Mouse (Mus musculus) heart, embryonic 13.5 days (tissue): Measurements from ENCODE around the gene Fam76b. TPM values are rescaled to one million over a fixed set of nuclear protein-coding genes. Genes with fewer than 3 reads are reported as not detected.

Experiments
- ATAC-seq: fragments of 200-750 bp; cut with Nextera tagmentation; 2 replicates; pipeline ENCODE4 v1.8.0; 2017; ENCODE audit warnings: moderate TSS enrichment; ENCODE audit not compliant: insufficient number of reproducible peaks, low FRiP score, low TSS enrichment; ENCODE audit errors: extremely low read depth
- H3K27ac ChIP-seq: fragments of 300-500 bp; sonication (generic); replicated peaks from 2 replicates; pipeline ENCODE4 v1.5.1; 2015; ENCODE audit warnings: moderate library complexity, mild to moderate bottlenecking, inconsistent platforms
- H3K27me3 ChIP-seq: fragments of 300-500 bp; sonication (generic); replicated peaks from 2 replicates; pipeline ENCODE4 v1.6.1; 2015; ENCODE audit warnings: mild to moderate bottlenecking, inconsistent platforms
- H3K36me3 ChIP-seq: fragments of 300-500 bp; sonication (generic); 2 replicates; pipeline ENCODE4 v1.6.1; 2015; ENCODE audit warnings: mild to moderate bottlenecking, inconsistent platforms
- H3K4me1 ChIP-seq: fragments of 300-500 bp; sonication (generic); 2 replicates; pipeline ENCODE4 v1.6.1; 2015; ENCODE audit warnings: inconsistent platforms
- H3K4me2 ChIP-seq: fragments of 300-500 bp; sonication (generic); 2 replicates; pipeline ENCODE4 v1.6.1; 2015; ENCODE audit warnings: inconsistent platforms, mild to moderate bottlenecking, moderate library complexity
- H3K4me3 ChIP-seq: fragments of 300-500 bp; sonication (generic); 2 replicates; pipeline ENCODE4 v1.5.1; 2015; ENCODE audit warnings: moderate library complexity, mild to moderate bottlenecking, inconsistent platforms
- H3K9ac ChIP-seq: fragments of 300-500 bp; sonication (generic); 2 replicates; pipeline ENCODE4 v1.6.1; 2015; ENCODE audit warnings: inconsistent platforms, mild to moderate bottlenecking, moderate library complexity
- H3K9me3 ChIP-seq: fragments of 300-500 bp; sonication (generic); 2 replicates; pipeline ENCODE4 v1.6.1; 2016; ENCODE audit warnings: inconsistent platforms
- WGBS: fragments of 180-500 bp; shearing (Covaris S2); methylation state at CpG from one replicate; pipeline ENCODE4 v1.1.7; 2015; ENCODE audit warnings: mixed read lengths; 5-methylcytosine and 5-hydroxymethylcytosine counted together
- polyA plus RNA-seq: library from polyadenylated mRNA; unstranded; fragments of >200 nt; fragmentation: Nextera tagmentation; extraction: Ambion mirVana; gene quantifications from 2 replicates; pipeline ENCODE4 v1.2.1, GENCODE M21; 2015

The Fam76b gene
- polyA plus RNA-seq, 1 experiment from 2014 or later, result 13.6 TPM

- Histone ChIP-seq H3K4me3 (peak overlapping the region; percentile 82), H3K4me2 (peak overlapping the region; percentile 79), H3K4me1 (peaks cover 28% of the 10 kb centered on the region), H3K27me3 (no peaks in the 10 kb centered on the region), H3K27ac (peak overlapping the region; percentile 99), H3K36me3 (peaks cover 27% of the 10 kb centered on the region), H3K9me3 (no peaks in the 10 kb centered on the region), H3K9ac (peak overlapping the region; percentile 95)
- under 1% methylated on average over 31 of the region's 31 CpGs for WGBS
- peak; percentile 19; the same call in 1 of the 2 replicates for ATAC-seq
Observed at GRCm38 (mm10) chr9:13826391-13826805, 1.1 kb upstream of the Fam76b start.

DNA sequence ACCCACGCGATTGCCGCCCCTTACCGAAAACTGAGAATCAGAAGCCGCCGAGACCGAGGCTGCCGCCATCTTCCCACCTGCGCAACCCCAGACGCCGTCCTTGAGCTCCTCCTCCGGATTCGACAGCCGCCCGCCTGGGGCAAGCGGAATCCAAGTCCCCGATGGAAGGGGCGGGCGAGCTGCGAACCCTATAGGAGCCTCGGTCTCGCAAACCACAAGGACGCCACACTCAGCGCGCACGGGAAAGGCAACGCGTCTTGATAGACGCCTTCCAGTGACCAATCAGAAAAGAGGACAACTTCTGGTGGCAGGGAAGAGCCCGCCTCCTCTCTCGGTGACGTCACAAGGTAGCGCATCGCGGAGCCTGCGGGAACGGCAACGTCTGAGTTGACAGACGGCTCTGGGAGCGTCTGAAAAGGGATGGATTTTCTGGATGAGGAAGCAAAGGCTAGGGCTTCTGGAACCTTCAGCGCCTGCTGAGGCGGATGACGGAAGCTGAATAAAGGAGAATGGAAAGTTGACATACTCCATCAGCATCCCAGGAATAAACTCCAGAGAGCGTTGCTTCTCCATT lies 597 bp upstream of the Fam76b start, which contains the start of gene Cep57:
Gene Cep57, minus strand, starts transcription at position 276 of the 574 bp plus-strand sequence.
- WGBS, result under 1% methylated on average over 44 of the region's 44 CpGs
- peaks cover 28% of the 10 kb centered on the region for H3K4me1 ChIP-seq
- H3K9me3 ChIP-seq, result no peaks in the 10 kb centered on the region
- H3K27me3 ChIP-seq, result no peaks in the 10 kb centered on the region
- H3K4me3 ChIP-seq, result peak within 1 kb of the TSS; percentile 82
- H3K9ac ChIP-seq, result peak within 1 kb of the TSS; percentile 95
- H3K4me2 ChIP-seq, result peak within 1 kb of the TSS; percentile 84
- peak within 1 kb of the TSS; percentile 99 for H3K27ac ChIP-seq
- peaks cover 31% of the 10 kb centered on the region for H3K36me3 ChIP-seq
- peak; percentile 85 for ATAC-seq

GRCm38 (mm10) chr9:13828087-13828441 lies 548 bp downstream of the Fam76b start:
- Histone ChIP-seq H3K9me3 (no peaks in the 10 kb centered on the region), H3K4me1 (peaks cover 28% of the 10 kb centered on the region), H3K4me2 (peak overlapping the region; percentile 84), H3K9ac (peak overlapping the region; percentile 92), H3K27ac (peak overlapping the region; percentile 95), H3K36me3 (peaks cover 36% of the 10 kb centered on the region), H3K27me3 (no peaks in the 10 kb centered on the region), H3K4me3 (peak overlapping the region; percentile 82)
- WGBS, result under 1% methylated on average over 23 of the region's 23 CpGs
- peak; percentile 13 for ATAC-seq

GRCm38 (mm10) chr9:13835256-13835655 lies 7.7 kb downstream of the Fam76b start:
- 0 out of 2 replicates have a peak, but pooled peaks cover 3% of the 10 kb centered on the region for H3K4me1 ChIP-seq
- no peak for ATAC-seq
- peaks cover 91% of the 10 kb centered on the region for H3K36me3 ChIP-seq
- H3K4me2 ChIP-seq, result no peak overlapping the region
- H3K9me3 ChIP-seq, result no peaks in the 10 kb centered on the region
- WGBS, result 75% methylated on average over 3 of the region's 3 CpGs
- H3K9ac ChIP-seq, result no peak overlapping the region
- no peaks in the 10 kb centered on the region for H3K27me3 ChIP-seq
- H3K27ac ChIP-seq, result no peak overlapping the region
- no peak overlapping the region for H3K4me3 ChIP-seq

- no peaks in the 10 kb centered on the region for H3K27me3 ChIP-seq
- WGBS, result 48% methylated on average over 2 of the region's 2 CpGs
- peaks cover 93% of the 10 kb centered on the region for H3K36me3 ChIP-seq
- H3K9ac ChIP-seq, result no peak overlapping the region
- H3K27ac ChIP-seq, result no peak overlapping the region
- H3K9me3 ChIP-seq, result no peaks in the 10 kb centered on the region
- 0 out of 2 replicates have a peak, but pooled peaks cover 3% of the 10 kb centered on the region for H3K4me1 ChIP-seq
- no peak overlapping the region for H3K4me3 ChIP-seq
- ATAC-seq, result no peak
- H3K4me2 ChIP-seq, result no peak overlapping the region
Observed at GRCm38 (mm10) chr9:13836726-13837125, 9.2 kb downstream of the Fam76b start.

- Histone ChIP-seq H3K9me3 (no peaks in the 10 kb centered on the region), H3K27me3 (no peaks in the 10 kb centered on the region), H3K4me2 (no peak overlapping the region), H3K4me3 (no peak overlapping the region), H3K9ac (no peak overlapping the region), H3K4me1 (no peaks in the 10 kb centered on the region), H3K27ac (no peak overlapping the region), H3K36me3 (peaks cover 28% of the 10 kb centered on the region)
- WGBS, result 87% methylated on average over 3 of the region's 3 CpGs
- no peak for ATAC-seq
Observed at GRCm38 (mm10) chr9:13847591-13847990, 20.1 kb downstream of the Fam76b start.

- WGBS, result 72% methylated on average over 10 of the region's 10 CpGs
- Histone ChIP-seq H3K4me3 (no peak overlapping the region), H3K27me3 (no peaks in the 10 kb centered on the region), H3K27ac (no peak overlapping the region), H3K4me2 (no peak overlapping the region), H3K9ac (no peak overlapping the region), H3K9me3 (no peaks in the 10 kb centered on the region), H3K36me3 (peaks cover 18% of the 10 kb centered on the region), H3K4me1 (no peaks in the 10 kb centered on the region)
- ATAC-seq, result no peak
Observed at GRCm38 (mm10) chr9:13848481-13849480, 21.3 kb downstream of the Fam76b start.

- 57% methylated on average over 3 of the region's 3 CpGs for WGBS
- Histone ChIP-seq H3K36me3 (no peaks in the 10 kb centered on the region), H3K27me3 (0 out of 2 replicates have a peak, but pooled peaks cover 5% of the 10 kb centered on the region), H3K9me3 (no peaks in the 10 kb centered on the region), H3K4me2 (no peak overlapping the region), H3K9ac (no peak overlapping the region), H3K4me1 (no peaks in the 10 kb centered on the region), H3K27ac (no peak overlapping the region), H3K4me3 (no peak overlapping the region)
- no peak for ATAC-seq
Observed at GRCm38 (mm10) chr9:13853876-13854275, 26.4 kb downstream of the Fam76b start.

GRCm38 (mm10) chr9:13856247-13856646 lies 28.7 kb downstream of the Fam76b start:
- no peak overlapping the region for H3K27ac ChIP-seq
- 0 out of 2 replicates have a peak, but pooled peaks cover 5% of the 10 kb centered on the region for H3K27me3 ChIP-seq
- no peaks in the 10 kb centered on the region for H3K9me3 ChIP-seq
- no peak overlapping the region for H3K4me3 ChIP-seq
- H3K36me3 ChIP-seq, result no peaks in the 10 kb centered on the region
- ATAC-seq, result no peak
- H3K9ac ChIP-seq, result no peak overlapping the region
- WGBS, result 71% methylated on average over 1 of the region's 1 CpGs
- H3K4me1 ChIP-seq, result no peaks in the 10 kb centered on the region
- H3K4me2 ChIP-seq, result no peak overlapping the region

DNA sequence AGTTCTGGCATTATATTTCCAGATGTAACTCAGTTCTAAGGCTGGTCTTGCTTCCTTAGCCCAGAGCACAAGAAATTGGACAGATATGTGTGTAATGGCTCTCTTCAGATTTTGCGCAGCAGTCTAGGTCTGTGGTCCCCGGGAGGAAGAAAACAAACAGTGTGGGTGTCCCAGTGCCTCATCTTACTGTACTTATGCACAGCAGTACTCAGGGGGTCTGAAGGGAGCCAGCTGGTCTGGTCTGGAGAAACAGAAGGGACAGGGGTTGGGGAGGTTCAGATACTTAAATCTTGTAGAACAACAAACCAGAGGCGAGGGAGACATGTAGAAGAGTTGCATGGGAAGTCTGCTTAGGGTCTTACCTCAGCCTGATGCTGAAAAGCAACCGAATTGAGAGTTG lies 29.3 kb downstream of the Fam76b start:
- H3K4me1 ChIP-seq, result no peaks in the 10 kb centered on the region
- H3K36me3 ChIP-seq, result no peaks in the 10 kb centered on the region
- no peak for ATAC-seq

GRCm38 (mm10) chr9:13867646-13868045 lies 40.1 kb downstream of the Fam76b start:
- no peaks in the 10 kb centered on the region for H3K9me3 ChIP-seq

More for the DNA sequence above, 29.3 kb downstream of the Fam76b start:
- Histone ChIP-seq H3K4me3 (no peak overlapping the region), H3K9me3 (no peaks in the 10 kb centered on the region), H3K27me3 (0 out of 2 replicates have a peak, but pooled peaks cover 5% of the 10 kb centered on the region), H3K4me2 (no peak overlapping the region), H3K27ac (no peak overlapping the region), H3K9ac (no peak overlapping the region)
- 62% methylated on average over 4 of the region's 4 CpGs for WGBS

More at GRCm38 (mm10) chr9:13867646-13868045, 40.1 kb downstream of the Fam76b start:
- H3K27ac ChIP-seq, result no peak overlapping the region
- H3K9ac ChIP-seq, result no peak overlapping the region
- H3K4me1 ChIP-seq, result 0 out of 2 replicates have a peak, but pooled peaks cover 5% of the 10 kb centered on the region
- H3K4me3 ChIP-seq, result no peak overlapping the region
- ATAC-seq, result no peak
- no peaks in the 10 kb centered on the region for H3K36me3 ChIP-seq
- H3K4me2 ChIP-seq, result no peak overlapping the region
- H3K27me3 ChIP-seq, result no peaks in the 10 kb centered on the region
- WGBS, result 55% methylated on average over 2 of the region's 2 CpGs
